ENCODE assay signal across 8 mouse cellular contexts in the genomic region with DNA sequence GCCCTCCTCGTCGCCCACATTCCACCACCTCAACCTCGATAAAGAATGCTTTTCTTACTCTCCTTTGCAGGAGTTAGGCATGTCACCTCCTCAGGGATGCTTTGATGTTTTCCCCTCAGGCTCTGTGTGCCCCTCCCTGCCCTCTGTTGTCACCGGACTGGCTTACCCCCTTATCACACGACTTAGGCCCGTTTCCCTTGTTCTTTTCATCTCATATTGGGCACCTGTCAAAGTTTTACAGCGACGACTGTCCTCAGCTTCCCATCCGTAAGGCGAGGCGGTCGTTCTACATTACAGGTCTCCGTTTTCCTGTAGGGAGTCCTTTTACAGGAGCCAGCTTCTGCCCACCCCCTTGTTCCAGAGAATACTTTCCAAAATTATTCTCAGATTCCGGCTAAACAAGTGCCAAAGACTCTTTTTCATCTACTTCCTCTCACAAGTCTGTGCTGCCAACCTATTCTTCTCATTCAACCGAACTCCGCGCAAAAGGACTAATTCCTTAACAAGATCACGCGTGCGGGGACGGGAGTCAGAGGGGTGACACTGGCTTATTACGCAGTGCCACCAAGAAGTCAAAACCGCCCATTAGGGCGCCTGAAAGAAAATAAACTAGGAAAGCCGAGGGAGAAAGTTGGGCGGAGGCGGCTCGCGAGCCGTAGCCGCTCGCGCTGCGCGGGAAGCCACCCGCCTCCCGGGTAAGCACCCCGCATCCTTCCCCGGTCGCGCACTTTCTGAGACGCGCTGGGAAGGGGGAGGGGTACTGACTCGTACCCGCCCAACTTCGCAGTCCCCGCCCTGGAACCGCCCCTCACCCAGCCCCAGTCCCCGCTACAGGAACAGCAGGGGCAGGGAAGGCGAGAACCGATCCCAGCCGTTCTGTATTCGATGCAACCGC. TPM values are rescaled to one million over a fixed set of nuclear protein-coding genes. Genes with fewer than 3 reads are reported as not detected.
DNase-seq lines count a peak whose midpoint lies in the region; ATAC-seq and TF ChIP-seq lines count a peak whose summit lies in the region.

No protein-coding gene starts in this region.

- H3K4me3 ChIP-seq in hindbrain, embryonic 11.5 days (ENCODE audit: low read depth, low read length), result peak overlapping the region; percentile 53
- peak overlapping the region; percentile 74 to 86 for H3K4me3 ChIP-seq in liver, embryonic 14.5 days (ENCODE audit: insufficient read depth in 1 of 2, low read depth in 2 of 2, low read length in 2 of 2)
- H3K4me3 ChIP-seq in stomach, embryonic 16.5 days (replicated peaks; ENCODE audit: low read length), result peak overlapping the region; percentile 78

- H3K36me3 ChIP-seq in hindbrain, embryonic 11.5 days (ENCODE audit: control insufficient read depth, insufficient read depth, low read length), result no peaks in the 10 kb centered on the region
- no peaks in the 10 kb centered on the region for H3K36me3 ChIP-seq in liver, embryonic 14.5 days (replicated peaks; ENCODE audit: control insufficient read depth, insufficient read depth, low read depth)
- no peaks in the 10 kb centered on the region for H3K36me3 ChIP-seq in stomach, embryonic 16.5 days (ENCODE audit: control insufficient read depth, insufficient read depth, low read length)

- peaks cover 7% of the 10 kb centered on the region for H3K4me1 ChIP-seq in hindbrain, embryonic 11.5 days (replicated peaks; ENCODE audit: control insufficient read depth, insufficient read depth, low read length)
- peaks cover 0 to 14% of the 10 kb centered on the region in 2 experiments for H3K4me1 ChIP-seq in liver, embryonic 14.5 days (replicated peaks; ENCODE audit: control insufficient read depth in 2 of 2, insufficient read depth in 2 of 2, low read length in 1 of 2)
- H3K4me1 ChIP-seq in stomach, embryonic 16.5 days (ENCODE audit: control insufficient read depth, insufficient read depth, low read length), result peaks cover 20% of the 10 kb centered on the region

- no peak for DNase-seq in frontal cortex, postnatal 10 days (ENCODE audit: low spot score in 2 of 2)
- peak; percentile 44 for DNase-seq in A20 (ENCODE audit: low read depth, low spot score)
- DNase-seq in c-Kit-negative CD71-positive TER-119-positive erythroid progenitor cells, embryonic 14.5 days (ENCODE audit: low read depth, low spot score), result peak; percentile 51
- DNase-seq in hindbrain, embryonic 11.5 days (ENCODE audit: low spot score), result no peak
- peak in 2 of 3 experiments; percentile 64 to 68 for DNase-seq in liver, embryonic 14.5 days (ENCODE audit: low read depth in 3 of 3, low spot score in 3 of 3)
- DNase-seq in gastrocnemius, postnatal 4 days (ENCODE audit: low spot score in 2 of 2), result no peak

- H3K27me3 ChIP-seq in hindbrain, embryonic 11.5 days (ENCODE audit: control insufficient read depth, insufficient read depth, low read length), result peaks cover 29% of the 10 kb centered on the region
- H3K27me3 ChIP-seq in liver, embryonic 14.5 days (ENCODE audit: control insufficient read depth, insufficient read depth, low read length), result peaks cover 36% of the 10 kb centered on the region
- H3K27me3 ChIP-seq in stomach, embryonic 16.5 days (ENCODE audit: control insufficient read depth, insufficient read depth, low read length), result peaks cover 26% of the 10 kb centered on the region

- H3K9ac ChIP-seq in hindbrain, embryonic 11.5 days (ENCODE audit: low read depth, low read length), result peak overlapping the region; percentile 55
- peak overlapping the region; percentile 78 for H3K9ac ChIP-seq in liver, embryonic 14.5 days (replicated peaks)
- peak overlapping the region; percentile 83 for H3K9ac ChIP-seq in stomach, embryonic 16.5 days (ENCODE audit: low read length)

- H3K27ac ChIP-seq in hindbrain, embryonic 11.5 days (ENCODE audit: low read depth, low read length), result peak overlapping the region; percentile 82
- peak overlapping the region; percentile 46 for H3K27ac ChIP-seq in liver, embryonic 14.5 days
- peak overlapping the region; percentile 97 for H3K27ac ChIP-seq in stomach, embryonic 16.5 days (ENCODE audit: low read length)

- ATAC-seq in frontal cortex, adult (ENCODE audit: low TSS enrichment), result peak; percentile 77
- peak; percentile 93 for ATAC-seq in hindbrain, embryonic 11.5 days (ENCODE audit: low FRiP score)
- peak; percentile 88 for ATAC-seq in liver, embryonic 14.5 days (ENCODE audit: insufficient read depth)
- ATAC-seq in stomach, embryonic 16.5 days (ENCODE audit: insufficient read depth, low FRiP score), result peak; percentile 89

- WGBS in hindbrain, embryonic 11.5 days, result under 1% methylated on average over 53 of the region's 54 CpGs
- WGBS in liver, embryonic 14.5 days (ENCODE audit: insufficient replicate concordance), result 1% methylated on average over 54 of the region's 54 CpGs
- 2% methylated on average over 54 of the region's 54 CpGs for WGBS in stomach, embryonic 16.5 days

- TF ChIP-seq EP300 in liver, embryonic 14.5 days (IDR thresholded peaks at IDR 0.05; ENCODE audit: low read depth), result peak; percentile 35

- no peak for TF ChIP-seq CTCF in liver, embryonic 14.5 days (IDR thresholded peaks at IDR 0.05; ENCODE audit: low read depth)

- peak overlapping the region; percentile 68 for H3K4me2 ChIP-seq in hindbrain, embryonic 11.5 days (replicated peaks; ENCODE audit: low read depth, low read length)
- peak overlapping the region; percentile 97 for H3K4me2 ChIP-seq in liver, embryonic 14.5 days (ENCODE audit: low read depth)
- peak overlapping the region; percentile 67 for H3K4me2 ChIP-seq in stomach, embryonic 16.5 days (ENCODE audit: low read depth, low read length)

- no peaks in the 10 kb centered on the region for H3K9me3 ChIP-seq in hindbrain, embryonic 11.5 days (ENCODE audit: control insufficient read depth, low read length)
- no peaks in the 10 kb centered on the region for H3K9me3 ChIP-seq in liver, embryonic 14.5 days (ENCODE audit: control insufficient read depth, low read length)
- no peaks in the 10 kb centered on the region for H3K9me3 ChIP-seq in stomach, embryonic 16.5 days (replicated peaks; ENCODE audit: control insufficient read depth, low read length)

RNA-seq across cellular contexts. Expression of a gene that starts 0.7 kb away (rescaled TPM):
- polyA plus RNA-seq in hindbrain, embryonic 11.5 days (2014; fragmentation: Nextera tagmentation; extraction: Ambion mirVana), result 8.1 and 11.2 TPM in 2 replicates
- 1.0 and 1.3 TPM in 2 replicates for polyA plus RNA-seq in liver, embryonic 14.5 days (2012; rRNA removed)
- 1.4 and 1.9 TPM in 2 replicates for polyA plus RNA-seq in liver, embryonic 14.5 days (2014; fragmentation: Nextera tagmentation; extraction: Ambion mirVana)
- 13.6 and 15.3 TPM in 2 replicates for polyA plus RNA-seq in stomach, embryonic 16.5 days (2015; fragmentation: Nextera tagmentation; extraction: Ambion mirVana)
- total RNA-seq in gastrocnemius, postnatal 4 days (2021), result 1 to 10 TPM; 6.0 to 6.7 TPM

RNA-seq across cellular contexts. Expression of a gene that starts 14.1 kb away (rescaled TPM):
- polyA plus RNA-seq in hindbrain, embryonic 11.5 days (2014; fragmentation: Nextera tagmentation; extraction: Ambion mirVana), result 1.9 and 2.3 TPM in 2 replicates
- polyA plus RNA-seq in liver, embryonic 14.5 days (2012; rRNA removed), result 0.03 and 0.04 TPM in 2 replicates
- 0.09 TPM in 1 of 2 replicates, not detected in the other for polyA plus RNA-seq in liver, embryonic 14.5 days (2014; fragmentation: Nextera tagmentation; extraction: Ambion mirVana)
- 3.2 and 3.3 TPM in 2 replicates for polyA plus RNA-seq in stomach, embryonic 16.5 days (2015; fragmentation: Nextera tagmentation; extraction: Ambion mirVana)
- total RNA-seq in gastrocnemius, postnatal 4 days (2021), result under 1 TPM in 1 of 2 experiments, not detected in 1; 0.44 TPM

RNA-seq across cellular contexts. Expression of a gene that starts 33.2 kb away (rescaled TPM):
- 8.2 and 8.3 TPM in 2 replicates for polyA plus RNA-seq in hindbrain, embryonic 11.5 days (2014; fragmentation: Nextera tagmentation; extraction: Ambion mirVana)
- 1.5 and 2.6 TPM in 2 replicates for polyA plus RNA-seq in liver, embryonic 14.5 days (2012; rRNA removed)
- polyA plus RNA-seq in liver, embryonic 14.5 days (2014; fragmentation: Nextera tagmentation; extraction: Ambion mirVana), result 3.5 and 4.4 TPM in 2 replicates
- 8.4 and 8.7 TPM in 2 replicates for polyA plus RNA-seq in stomach, embryonic 16.5 days (2015; fragmentation: Nextera tagmentation; extraction: Ambion mirVana)
- 1 to 10 TPM; 7.0 to 8.8 TPM for total RNA-seq in gastrocnemius, postnatal 4 days (2021)

RNA-seq across cellular contexts. Expression of a gene that starts 33.8 kb away (rescaled TPM):
- 19.2 and 19.7 TPM in 2 replicates for polyA plus RNA-seq in hindbrain, embryonic 11.5 days (2014; fragmentation: Nextera tagmentation; extraction: Ambion mirVana)
- 5.1 and 5.6 TPM in 2 replicates for polyA plus RNA-seq in liver, embryonic 14.5 days (2012; rRNA removed)
- 7.2 and 7.8 TPM in 2 replicates for polyA plus RNA-seq in liver, embryonic 14.5 days (2014; fragmentation: Nextera tagmentation; extraction: Ambion mirVana)
- polyA plus RNA-seq in stomach, embryonic 16.5 days (2015; fragmentation: Nextera tagmentation; extraction: Ambion mirVana), result 11.0 and 12.0 TPM in 2 replicates
- 10 to 100 TPM; 13.6 to 19.7 TPM for total RNA-seq in gastrocnemius, postnatal 4 days (2021)

Comparison
In these comparisons a context has a peak if more than half of its experiments do, and no peak if none do; other contexts are left out.
1. DNase-seq: peak in A20 (single experiment), c-Kit-negative CD71-positive TER-119-positive erythroid progenitor cells, embryonic 14.5 days (single experiment) and liver, embryonic 14.5 days (2 of 3); none in frontal cortex, postnatal 10 days (0 of 2), hindbrain, embryonic 11.5 days (single experiment) and gastrocnemius, postnatal 4 days (0 of 2).
2. H3K27ac ChIP-seq: peak in every context shown above with its lines; median percentile 97 in stomach, embryonic 16.5 days; 82 in hindbrain, embryonic 11.5 days; 46 in liver, embryonic 14.5 days.
3. Peak in every context shown above with its lines, with median percentiles within 50 percentile points of each other: ATAC-seq, H3K4me2 ChIP-seq, H3K4me3 ChIP-seq and H3K9ac ChIP-seq.